Mouse (Mus musculus): ENCODE measurements around the gene Ugt1a6a.

Gene Ugt1a6a

DNA sequence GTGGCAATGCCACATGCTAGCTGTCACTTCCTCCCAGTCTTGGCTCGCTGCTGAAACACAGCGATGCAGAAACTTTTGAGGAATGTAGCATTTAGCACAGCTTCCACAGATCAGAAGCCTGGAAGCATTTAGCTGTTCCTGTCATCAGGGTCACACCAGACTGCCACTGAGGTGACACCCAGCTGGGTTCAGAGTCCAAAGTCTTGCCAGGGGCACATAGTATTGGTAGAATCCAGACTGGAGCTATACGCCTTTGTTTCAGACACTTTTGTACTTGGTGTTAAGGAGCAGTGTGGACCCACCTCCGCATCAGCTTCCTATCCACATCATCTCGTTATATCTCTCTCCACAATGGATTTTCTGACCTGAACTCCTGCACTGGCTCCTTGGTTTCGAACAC, 118.9 kb downstream of the Ugt1a6a start:
- no peak for DNase-seq

GRCm38 (mm10) chr1:88254793-88255465, 120.3 kb downstream of the Ugt1a6a start:
- no peak for DNase-seq

- DNase-seq: no peak
Measured at GRCm38 (mm10) chr1:88255466-88255857, 120.9 kb downstream of the Ugt1a6a start.

DNA sequence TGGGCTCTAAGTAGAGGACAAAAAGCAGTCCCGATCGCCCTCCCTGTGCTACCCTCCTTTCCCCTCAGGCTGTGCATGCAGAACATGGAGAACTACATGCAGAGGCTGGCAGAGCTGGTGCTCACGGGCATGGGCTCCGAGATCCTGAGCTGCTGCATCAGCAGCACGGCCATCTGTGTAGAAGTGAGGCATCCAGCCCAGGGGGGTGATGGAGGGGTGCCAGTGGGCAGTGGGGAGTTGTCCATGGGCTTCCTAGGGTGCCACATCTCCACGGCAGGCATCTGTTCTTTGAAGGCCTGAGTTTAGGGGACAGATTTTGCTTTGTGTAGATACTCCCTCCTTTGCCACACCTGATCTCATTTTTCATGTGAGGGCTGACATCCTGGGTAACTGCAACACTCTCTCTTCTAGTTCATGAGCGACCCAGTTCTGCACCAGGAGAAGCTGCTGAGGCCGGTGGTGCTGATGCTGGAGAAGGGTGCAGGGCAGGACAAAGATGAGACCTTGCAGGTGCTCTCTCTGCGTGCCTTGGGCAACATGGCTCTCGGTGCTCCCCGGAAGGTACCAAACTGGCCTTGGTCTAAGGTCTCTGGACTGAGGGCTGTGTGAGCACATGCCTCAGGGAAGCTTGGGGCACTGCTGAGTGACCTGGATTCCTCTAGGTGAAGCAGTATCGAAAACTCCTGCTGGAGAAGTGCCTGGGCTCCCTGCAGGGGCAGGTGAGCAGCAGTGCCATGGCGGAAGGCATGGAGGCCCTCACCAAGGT, 121.6 kb downstream of the Ugt1a6a start:
- no peak for DNase-seq

- no peak for DNase-seq
Measured at GRCm38 (mm10) chr1:88256886-88257663, 122.5 kb downstream of the Ugt1a6a start.

DNA sequence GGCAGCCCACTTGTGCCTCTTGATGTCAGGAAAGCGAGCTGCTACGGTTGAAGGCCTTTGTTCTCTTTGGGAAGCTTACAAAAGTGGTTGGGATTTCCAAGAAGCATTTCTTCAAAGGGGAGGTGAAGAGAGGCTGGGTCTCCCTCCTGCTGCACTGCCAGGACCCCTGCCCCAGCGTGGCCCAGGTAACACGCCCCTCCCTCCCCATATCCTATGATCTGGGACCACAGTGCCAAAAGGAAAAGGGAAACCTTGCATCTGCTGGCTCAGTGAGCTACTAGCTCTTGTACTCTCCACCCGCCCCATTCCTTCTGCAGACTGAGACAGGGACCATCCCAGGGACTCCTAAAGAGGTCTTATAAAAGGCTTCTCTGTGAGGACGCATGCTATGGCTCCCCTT, 123.1 kb downstream of the Ugt1a6a start:
- DNase-seq: no peak

GRCm38 (mm10) chr1:88258361-88258760, 123.8 kb downstream of the Ugt1a6a start:
- DNase-seq: no peak

DNA sequence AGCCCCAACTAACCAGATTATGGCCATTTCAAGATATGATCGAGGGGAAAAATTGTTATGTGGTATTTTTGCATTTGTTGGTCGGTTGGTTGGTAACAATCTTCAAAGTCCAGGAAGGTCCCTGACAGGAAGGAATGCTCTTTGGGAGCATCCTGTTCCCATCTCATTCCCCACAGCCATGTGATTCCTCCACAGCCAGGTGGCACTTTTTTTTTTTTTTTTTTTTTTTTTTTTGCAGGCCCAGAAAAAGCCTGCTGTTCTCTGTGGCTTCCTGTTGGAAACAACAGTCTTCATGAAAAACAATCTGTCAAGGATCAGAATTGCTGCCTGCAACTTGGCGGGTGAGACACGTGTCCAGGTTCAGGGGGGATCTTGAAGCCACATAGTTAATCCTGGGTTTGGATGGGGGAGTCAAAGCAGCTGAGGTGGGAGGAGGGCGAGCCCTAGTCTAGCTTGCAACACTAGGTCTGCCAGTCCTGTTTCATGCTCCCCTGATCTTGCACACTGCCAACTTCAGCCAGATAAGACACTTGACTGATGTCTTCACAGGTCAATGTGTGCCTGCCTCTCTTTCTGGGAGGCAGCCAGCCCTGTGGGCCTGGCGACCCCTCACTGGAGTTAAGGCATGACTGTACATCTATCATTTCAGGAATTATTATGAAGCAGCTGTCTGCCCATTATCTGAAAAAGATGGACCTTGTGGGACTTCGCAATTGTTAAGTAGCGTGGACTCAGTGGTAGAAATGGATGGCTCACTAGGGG, 124.5 kb downstream of the Ugt1a6a start:
- DNase-seq: peak in 1 of 2 experiments; percentile 47

- no peak for DNase-seq
Measured at GRCm38 (mm10) chr1:88259643-88260024, 125.0 kb downstream of the Ugt1a6a start.

- peak; percentile 74 to 79 for DNase-seq
Measured at GRCm38 (mm10) chr1:88260114-88260513, 125.5 kb downstream of the Ugt1a6a start.

DNA sequence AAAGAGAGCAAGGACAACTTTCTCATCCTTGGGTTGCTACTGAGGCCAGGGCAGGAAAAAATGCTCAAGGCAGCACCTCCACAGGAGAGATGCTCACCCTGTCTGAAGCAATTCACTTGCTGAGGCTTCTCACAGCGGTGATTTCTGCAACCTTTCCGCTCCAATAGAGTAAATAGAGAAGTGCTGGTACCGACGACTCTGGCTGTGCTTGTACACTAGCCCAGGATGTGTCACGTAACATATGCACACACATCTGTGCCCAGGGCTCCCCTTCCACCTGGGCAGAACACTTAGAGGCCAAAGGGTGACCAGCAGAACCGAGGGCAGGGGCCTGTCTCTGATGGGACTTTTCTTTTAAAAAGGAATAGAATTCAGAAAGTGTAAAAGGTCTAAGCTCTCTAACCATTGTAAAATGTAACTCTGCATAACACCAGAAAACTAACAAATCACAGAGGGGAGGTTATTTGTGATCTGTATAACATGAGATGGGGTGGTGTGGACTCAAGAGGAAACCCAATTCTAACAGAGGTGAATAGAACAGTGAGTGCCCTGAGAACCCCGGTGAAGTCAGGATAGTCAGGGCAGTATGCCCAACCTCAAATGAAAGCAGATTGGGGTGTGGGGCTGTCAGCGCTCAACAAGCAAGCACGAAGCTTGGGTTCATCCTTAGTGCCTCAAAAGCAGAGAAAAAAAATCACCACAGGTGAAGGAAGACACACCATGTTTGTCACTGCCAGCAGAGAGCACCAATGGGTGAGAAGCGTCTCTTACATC, 126.2 kb downstream of the Ugt1a6a start:
- DNase-seq: no peak

GRCm38 (mm10) chr1:88261706-88262105, 127.1 kb downstream of the Ugt1a6a start:
- DNase-seq: no peak

DNA sequence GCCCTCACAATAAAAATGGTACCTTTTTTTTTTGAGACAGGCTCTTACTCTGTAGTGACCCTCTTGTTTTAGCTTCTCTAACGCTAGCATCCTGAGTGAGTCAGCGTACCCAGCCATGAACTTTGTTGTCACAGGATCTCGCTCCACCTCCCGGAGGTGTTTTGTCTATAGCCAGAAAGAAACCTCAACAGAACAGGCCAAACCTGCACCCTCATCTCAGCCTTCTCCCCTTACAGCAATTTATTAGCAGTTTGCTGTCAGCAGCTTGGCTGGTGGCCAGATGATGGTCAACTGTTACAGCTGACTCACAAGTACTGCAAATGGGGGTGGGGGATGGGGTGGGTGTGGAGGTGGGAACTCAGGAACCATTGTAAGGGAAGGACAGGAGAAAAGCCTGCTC, 127.6 kb downstream of the Ugt1a6a start:
- peak; percentile 63 to 72 for DNase-seq

- DNase-seq: no peak
Measured at GRCm38 (mm10) chr1:88262961-88263360, 128.4 kb downstream of the Ugt1a6a start.

DNA sequence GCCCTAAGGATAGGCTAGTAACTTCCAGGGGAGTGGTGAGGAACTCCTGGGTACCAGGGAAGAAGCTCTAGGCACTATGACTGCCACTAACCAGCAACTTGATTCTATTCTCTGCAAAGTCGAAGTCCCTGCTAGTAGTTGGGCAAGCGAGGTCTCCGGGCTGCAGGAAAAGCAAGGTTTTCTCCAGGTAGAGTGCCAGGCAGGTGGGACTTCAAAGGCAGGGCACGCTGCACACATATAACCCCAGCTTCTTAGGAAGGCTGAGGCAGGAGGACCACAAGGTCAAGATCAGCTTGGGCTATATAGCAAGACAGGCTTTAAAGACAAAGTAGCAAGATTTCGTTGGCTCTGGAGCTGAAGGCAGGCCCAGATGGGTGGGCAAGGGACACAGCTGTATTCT, 129.2 kb downstream of the Ugt1a6a start:
- no peak for DNase-seq

DNA sequence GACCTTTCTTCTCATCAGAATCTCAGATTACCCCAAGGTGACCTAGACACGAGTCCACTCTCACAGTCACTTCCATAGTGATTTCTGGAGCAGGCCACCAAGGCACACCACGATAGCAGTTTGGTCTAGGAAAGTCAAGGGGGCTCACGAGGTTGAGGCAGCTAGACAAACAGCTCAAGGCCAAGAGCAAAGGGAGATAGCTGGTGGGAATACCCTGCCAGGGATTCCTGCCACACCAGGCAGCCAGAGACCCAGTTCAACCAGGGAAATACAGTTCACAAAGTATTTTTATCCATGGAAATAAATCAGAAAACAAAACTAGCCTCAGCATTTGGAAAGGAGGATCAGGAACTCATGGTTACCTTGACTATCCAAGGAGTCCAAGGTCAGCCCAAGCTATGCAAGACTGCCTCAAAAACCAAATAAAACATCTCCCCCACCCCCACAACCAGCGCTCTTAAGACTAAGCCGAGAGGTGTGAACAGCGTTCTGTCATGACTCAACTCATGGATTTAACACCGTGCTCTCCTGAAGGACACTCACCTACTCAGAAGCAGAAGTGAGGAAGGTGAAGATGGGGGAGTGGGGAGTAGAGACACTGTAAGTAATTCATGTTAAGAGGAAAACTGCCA, 129.7 kb downstream of the Ugt1a6a start:
- DNase-seq: no peak

- DNase-seq: peak in 1 of 2 experiments; percentile 56
Measured at GRCm38 (mm10) chr1:88264869-88265240, 130.2 kb downstream of the Ugt1a6a start.

DNA sequence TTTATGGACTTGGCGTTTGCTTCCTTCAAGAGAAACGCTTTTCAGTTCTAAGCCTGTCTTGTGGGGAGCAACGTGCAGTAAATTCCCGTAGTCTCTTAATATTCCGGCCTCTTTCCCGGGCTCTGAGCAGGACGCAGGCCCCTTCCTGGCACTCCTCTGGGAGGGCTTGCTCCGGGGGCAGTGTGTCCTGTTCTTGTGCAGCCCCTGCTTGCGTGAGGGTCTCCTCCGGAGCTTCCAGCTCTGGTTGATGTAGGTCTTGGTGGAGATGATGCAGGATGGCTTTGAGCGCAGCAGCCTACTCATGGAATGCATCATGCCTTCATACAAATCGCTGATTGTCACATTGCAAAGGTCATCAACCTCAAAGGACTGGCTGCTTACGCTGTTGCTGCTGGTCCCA, 131.5 kb downstream of the Ugt1a6a start:
- DNase-seq: no peak

DNA sequence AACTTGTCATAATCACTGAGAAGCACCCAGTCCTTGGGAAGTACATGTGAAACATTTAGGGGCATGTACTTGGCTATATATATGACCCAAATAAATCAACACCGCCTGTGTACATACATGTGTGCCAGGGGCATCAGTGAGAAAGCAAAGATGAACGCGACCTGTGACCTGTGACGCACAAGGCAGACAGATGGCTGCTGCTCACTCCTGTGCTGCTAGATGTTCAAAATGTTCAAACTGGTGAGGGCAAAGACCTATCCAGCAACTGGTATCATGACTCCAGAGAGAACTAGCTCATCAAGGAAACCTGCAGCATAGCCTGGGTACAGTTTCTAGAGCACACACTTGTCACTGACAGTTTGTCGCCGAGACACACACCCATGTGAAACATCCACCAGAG, 132.9 kb downstream of the Ugt1a6a start:
- DNase-seq: no peak

- no peak for DNase-seq
Measured at GRCm38 (mm10) chr1:88268070-88268469, 133.5 kb downstream of the Ugt1a6a start.

All from kidney, postnatal 36 days (tissue).